Mouse (Mus musculus) forebrain, embryonic 12.5 days (tissue): ENCODE data around the gene Pkhd1. TPM values are rescaled to one million over a fixed set of nuclear protein-coding genes. Genes with fewer than 3 reads are reported as not detected.

Experiments used
- ATAC-seq: fragments of 200-750 bp; cut with Nextera tagmentation; 2 replicates; pipeline ENCODE4 v1.8.0; 2017; ENCODE audit warnings: moderate TSS enrichment; ENCODE audit not compliant: low FRiP score
- H3K27ac ChIP-seq: fragments of 300-500 bp; sonication (generic); 2 replicates; pipeline ENCODE4 v1.5.1; 2016; ENCODE audit warnings: mild to moderate bottlenecking
- H3K27me3 ChIP-seq: fragments of 300-500 bp; sonication (generic); 2 replicates; pipeline ENCODE4 v1.6.1; 2016; ENCODE audit warnings: mild to moderate bottlenecking
- H3K36me3 ChIP-seq: fragments of 300-500 bp; sonication (generic); replicated peaks from 2 replicates; pipeline ENCODE4 v1.6.1; 2016; ENCODE audit warnings: mild to moderate bottlenecking
- H3K4me1 ChIP-seq: fragments of 300-500 bp; sonication (generic); 2 replicates; pipeline ENCODE4 v1.6.1; 2016
- H3K4me2 ChIP-seq: fragments of 300-500 bp; sonication (generic); 2 replicates; pipeline ENCODE4 v1.6.1; 2016; ENCODE audit warnings: mild to moderate bottlenecking, moderate library complexity
- H3K4me3 ChIP-seq: fragments of 300-500 bp; sonication (generic); replicated peaks from 2 replicates; pipeline ENCODE4 v1.5.1; 2016; ENCODE audit warnings: mild to moderate bottlenecking
- H3K9ac ChIP-seq: fragments of 300-500 bp; sonication (generic); 2 replicates; pipeline ENCODE4 v1.6.1; 2016; ENCODE audit warnings: mild to moderate bottlenecking
- H3K9me3 ChIP-seq: fragments of 300-500 bp; sonication (generic); 2 replicates; pipeline ENCODE4 v1.6.1; 2016
- WGBS: fragments of 180-500 bp; shearing (Covaris S2); methylation state at CpG from one replicate; pipeline ENCODE4 v1.1.7; 2016; 5-methylcytosine and 5-hydroxymethylcytosine counted together
- polyA plus RNA-seq: library from polyadenylated mRNA; unstranded; fragments of >200 nt; fragmentation: Nextera tagmentation; extraction: Ambion mirVana; gene quantifications from 2 replicates; pipeline ENCODE4 v1.2.1, GENCODE M21; 2016

Gene Pkhd1
- 0.01 TPM in 1 of 2 replicates, not detected in the other for polyA plus RNA-seq

- Histone ChIP-seq H3K27ac (no peak within 1 kb of the TSS), H3K27me3 (no peaks in the 10 kb centered on the region), H3K9ac (no peak within 1 kb of the TSS), H3K9me3 (no peaks in the 10 kb centered on the region), H3K4me1 (no peaks in the 10 kb centered on the region), H3K4me2 (no peak within 1 kb of the TSS), H3K36me3 (no peaks in the 10 kb centered on the region), H3K4me3 (no peak within 1 kb of the TSS)
- 75% methylated on average over 10 of the region's 10 CpGs for WGBS
- ATAC-seq = no peak
Measured at GRCm38 (mm10) chr1:20617849-20618530, at the start of gene Pkhd1. Gene Pkhd1, minus strand, starts transcription at chr1:20618064.

- Histone ChIP-seq H3K36me3 (no peaks in the 10 kb centered on the region), H3K9me3 (no peaks in the 10 kb centered on the region), H3K4me2 (no peak overlapping the region), H3K27ac (no peak overlapping the region), H3K4me3 (no peak overlapping the region), H3K4me1 (no peaks in the 10 kb centered on the region), H3K9ac (no peak overlapping the region), H3K27me3 (no peaks in the 10 kb centered on the region)
- WGBS = 87% methylated on average over 7 of the region's 7 CpGs
- no peak for ATAC-seq
Measured at GRCm38 (mm10) chr1:20667567-20667966, 49.7 kb upstream of the Pkhd1 start.

- H3K27ac ChIP-seq = no peak overlapping the region
- H3K27me3 ChIP-seq = no peaks in the 10 kb centered on the region
- no peaks in the 10 kb centered on the region for H3K9me3 ChIP-seq
- no peak for ATAC-seq
- WGBS = 90% methylated on average over 2 of the region's 2 CpGs
- H3K4me2 ChIP-seq = no peak overlapping the region
- no peak overlapping the region for H3K4me3 ChIP-seq
- no peaks in the 10 kb centered on the region for H3K4me1 ChIP-seq
- H3K36me3 ChIP-seq = no peaks in the 10 kb centered on the region
- H3K9ac ChIP-seq = no peak overlapping the region
Measured at GRCm38 (mm10) chr1:20666233-20666632, 48.4 kb upstream of the Pkhd1 start.

- Histone ChIP-seq H3K27me3 (no peaks in the 10 kb centered on the region), H3K4me1 (no peaks in the 10 kb centered on the region), H3K27ac (no peak overlapping the region), H3K9me3 (no peaks in the 10 kb centered on the region), H3K36me3 (no peaks in the 10 kb centered on the region), H3K4me2 (no peak overlapping the region), H3K9ac (no peak overlapping the region), H3K4me3 (no peak overlapping the region)
- WGBS = 86% methylated on average over 5 of the region's 5 CpGs
- ATAC-seq = no peak
Measured at GRCm38 (mm10) chr1:20655085-20655484, 37.2 kb upstream of the Pkhd1 start.

GRCm38 (mm10) chr1:20653513-20654506 is 35.9 kb upstream of the Pkhd1 start:
- no peaks in the 10 kb centered on the region for H3K36me3 ChIP-seq
- H3K9ac ChIP-seq = no peak overlapping the region
- H3K4me1 ChIP-seq = no peaks in the 10 kb centered on the region
- no peaks in the 10 kb centered on the region for H3K27me3 ChIP-seq
- 82% methylated on average over 6 of the region's 6 CpGs for WGBS
- H3K27ac ChIP-seq = no peak overlapping the region
- no peak for ATAC-seq
- H3K4me2 ChIP-seq = no peak overlapping the region
- H3K9me3 ChIP-seq = no peaks in the 10 kb centered on the region
- H3K4me3 ChIP-seq = no peak overlapping the region

GRCm38 (mm10) chr1:20634856-20635255 is 17.0 kb upstream of the Pkhd1 start:
- Histone ChIP-seq H3K4me1 (no peaks in the 10 kb centered on the region), H3K4me3 (no peak overlapping the region), H3K9me3 (no peaks in the 10 kb centered on the region), H3K27me3 (no peaks in the 10 kb centered on the region), H3K9ac (no peak overlapping the region), H3K4me2 (no peak overlapping the region), H3K27ac (no peak overlapping the region), H3K36me3 (no peaks in the 10 kb centered on the region)
- 92% methylated on average over 2 of the region's 2 CpGs for WGBS
- ATAC-seq = no peak

GRCm38 (mm10) chr1:20633276-20633869 is 15.5 kb upstream of the Pkhd1 start:
- Histone ChIP-seq H3K4me2 (no peak overlapping the region), H3K4me1 (no peaks in the 10 kb centered on the region), H3K36me3 (no peaks in the 10 kb centered on the region), H3K27me3 (no peaks in the 10 kb centered on the region), H3K9ac (no peak overlapping the region), H3K9me3 (no peaks in the 10 kb centered on the region), H3K27ac (no peak overlapping the region), H3K4me3 (no peak overlapping the region)
- no peak for ATAC-seq
- WGBS = 82% methylated on average over 7 of the region's 7 CpGs

GRCm38 (mm10) chr1:20624564-20624963 is 6.7 kb upstream of the Pkhd1 start:
- ATAC-seq = no peak
- H3K27ac ChIP-seq = no peak overlapping the region
- no peaks in the 10 kb centered on the region for H3K27me3 ChIP-seq
- no peaks in the 10 kb centered on the region for H3K4me1 ChIP-seq
- H3K36me3 ChIP-seq = no peaks in the 10 kb centered on the region
- H3K9ac ChIP-seq = no peak overlapping the region
- 86% methylated on average over 3 of the region's 3 CpGs for WGBS
- H3K9me3 ChIP-seq = no peaks in the 10 kb centered on the region
- no peak overlapping the region for H3K4me2 ChIP-seq
- H3K4me3 ChIP-seq = no peak overlapping the region

- ATAC-seq = no peak
- Histone ChIP-seq H3K27me3 (no peaks in the 10 kb centered on the region), H3K27ac (no peak overlapping the region), H3K4me3 (no peak overlapping the region), H3K4me1 (no peaks in the 10 kb centered on the region), H3K9me3 (no peaks in the 10 kb centered on the region), H3K36me3 (no peaks in the 10 kb centered on the region), H3K9ac (no peak overlapping the region), H3K4me2 (no peak overlapping the region)
- 90% methylated on average over 4 of the region's 4 CpGs for WGBS
Measured at GRCm38 (mm10) chr1:20623375-20623774, 5.5 kb upstream of the Pkhd1 start.

- Histone ChIP-seq H3K27me3 (no peaks in the 10 kb centered on the region), H3K9me3 (no peaks in the 10 kb centered on the region), H3K36me3 (no peaks in the 10 kb centered on the region), H3K4me3 (no peak overlapping the region), H3K4me2 (no peak overlapping the region), H3K27ac (no peak overlapping the region), H3K4me1 (no peaks in the 10 kb centered on the region), H3K9ac (no peak overlapping the region)
- WGBS = 79% methylated on average over 2 of the region's 2 CpGs
- no peak for ATAC-seq
Measured at GRCm38 (mm10) chr1:20620611-20621010, 2.7 kb upstream of the Pkhd1 start.

- Histone ChIP-seq H3K9ac (no peak overlapping the region), H3K4me3 (no peak overlapping the region), H3K4me1 (no peaks in the 10 kb centered on the region), H3K27me3 (no peaks in the 10 kb centered on the region), H3K27ac (no peak overlapping the region), H3K4me2 (no peak overlapping the region), H3K36me3 (no peaks in the 10 kb centered on the region), H3K9me3 (no peaks in the 10 kb centered on the region)
- ATAC-seq = no peak
- 71% methylated on average over 3 of the region's 3 CpGs for WGBS
Measured at GRCm38 (mm10) chr1:20619363-20619762, 1.5 kb upstream of the Pkhd1 start.

- Histone ChIP-seq H3K27ac (no peak overlapping the region), H3K4me1 (no peaks in the 10 kb centered on the region), H3K9ac (no peak overlapping the region), H3K36me3 (no peaks in the 10 kb centered on the region), H3K9me3 (0 out of 2 replicates have a peak, but pooled peaks cover 2% of the 10 kb centered on the region), H3K27me3 (no peaks in the 10 kb centered on the region), H3K4me2 (no peak overlapping the region), H3K4me3 (no peak overlapping the region)
- 23% methylated on average over 7 of the region's 7 CpGs for WGBS
- peak; percentile 44; the same call in 1 of the 2 replicates for ATAC-seq
Measured at GRCm38 (mm10) chr1:20612643-20613042, 5.2 kb downstream of the Pkhd1 start.
